Mouse (Mus musculus) gastrocnemius, adult 18-20 months (tissue): ENCODE measurements at regions not wholly inside any gene's neighbourhood (a gene's known extent, or its start where the extent isn't known, plus 50 kb on each side); places are given as distances from the start of the nearest gene placed in this dataset.

ENCODE experiments used
- DNase-seq: peaks from one replicate; pipeline ENCODE4 v3.0.0; 2021; ENCODE audit warnings: low spot score

DNA sequence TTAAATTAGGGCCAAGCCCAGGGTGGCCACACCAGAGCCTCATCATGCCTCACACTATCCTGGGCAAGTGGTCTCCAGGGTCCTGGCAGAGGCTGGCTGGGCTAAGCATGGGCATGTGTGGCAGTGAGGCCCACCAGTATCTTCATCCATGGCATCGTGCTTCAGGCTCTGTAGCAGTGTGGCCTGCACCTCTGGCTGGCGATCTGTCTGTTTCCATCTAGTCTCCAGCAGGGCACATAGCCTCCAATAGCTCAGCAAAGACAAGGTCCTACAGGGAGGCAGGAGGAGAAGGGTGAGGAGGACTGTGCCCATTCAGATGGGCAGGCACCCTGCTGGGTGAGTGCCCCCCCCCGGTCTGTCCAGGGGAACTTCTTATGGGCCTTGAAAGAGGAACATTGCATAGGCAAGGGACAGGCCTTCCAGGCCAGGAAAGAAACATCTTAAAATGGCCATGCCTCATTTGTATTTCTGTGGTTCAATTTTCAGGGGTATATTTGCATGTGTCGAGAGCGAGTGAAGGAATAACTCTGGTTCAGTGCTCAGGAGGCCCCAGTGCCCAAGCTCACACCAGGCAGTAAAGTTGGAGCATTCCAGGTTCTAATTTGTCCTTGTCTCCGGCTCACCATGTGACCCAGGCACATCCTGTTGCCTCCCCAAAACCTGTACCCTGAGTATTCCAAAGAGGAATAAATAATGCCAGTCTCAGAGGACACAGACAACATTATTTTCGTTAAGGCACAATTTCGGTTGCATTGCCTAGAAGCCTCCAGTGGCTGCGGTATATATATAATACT lies 60.4 kb upstream of the Ppara start:
- DNase-seq = no peak

DNA sequence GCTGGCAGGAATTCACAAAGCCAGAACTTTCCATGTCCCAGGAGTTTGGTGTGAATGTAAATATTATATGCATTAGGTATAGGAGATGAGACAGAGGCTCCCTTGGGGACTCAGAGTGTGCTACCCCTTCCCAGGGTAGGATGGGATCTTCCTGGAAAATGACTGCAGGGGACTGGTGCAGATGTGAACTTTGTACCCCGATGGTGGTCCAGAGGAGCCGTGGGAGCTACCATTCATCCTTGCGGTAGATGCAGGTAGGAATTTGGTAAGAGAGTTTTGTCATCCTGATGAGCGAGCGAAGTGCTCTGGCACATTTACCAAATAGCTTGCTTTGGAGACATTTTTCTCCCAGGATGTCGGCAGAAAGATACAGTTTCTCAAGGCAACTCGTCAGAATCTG lies 59.7 kb upstream of the Ppara start:
- no peak for DNase-seq

DNA sequence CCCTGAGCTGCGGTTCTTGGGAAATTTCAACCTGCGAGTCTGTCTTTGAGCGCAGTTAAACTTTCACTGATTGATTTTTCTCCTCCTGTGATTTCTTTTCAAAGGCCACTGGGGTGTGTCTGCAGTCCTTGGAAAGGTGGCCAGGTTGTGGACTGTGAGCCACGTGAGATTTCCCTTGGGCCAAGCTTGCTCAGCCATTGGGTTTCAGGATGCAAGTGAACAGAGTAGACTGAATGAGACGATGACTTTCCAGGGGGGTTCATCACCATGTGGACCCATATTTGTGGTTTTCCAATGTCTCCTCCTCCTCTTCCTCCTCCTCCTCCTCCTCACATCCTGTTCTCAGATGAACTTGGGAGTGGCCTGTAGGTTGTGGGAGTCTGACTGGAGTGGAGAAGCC lies 59.0 kb upstream of the Ppara start:
- DNase-seq = no peak

DNA sequence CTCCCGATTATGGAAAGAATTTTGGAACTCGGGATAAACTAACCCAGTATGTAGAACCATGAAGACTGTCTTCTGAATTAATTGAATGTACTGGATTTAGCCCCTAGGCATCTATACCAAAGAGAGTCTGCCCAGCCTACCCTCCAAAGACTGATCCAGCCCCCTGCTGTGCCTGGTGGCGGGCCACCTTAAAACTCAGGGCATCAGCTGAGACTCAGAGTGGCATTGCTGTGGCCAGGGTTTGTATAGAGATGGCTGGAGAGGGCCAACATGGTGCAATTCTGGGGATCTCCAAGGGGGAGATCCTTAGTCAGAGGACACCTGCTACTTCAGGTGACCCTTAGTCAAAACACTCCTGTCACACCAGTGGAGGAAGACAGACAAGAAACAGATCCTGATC lies 58.6 kb upstream of the Ppara start:
- no peak for DNase-seq

DNA sequence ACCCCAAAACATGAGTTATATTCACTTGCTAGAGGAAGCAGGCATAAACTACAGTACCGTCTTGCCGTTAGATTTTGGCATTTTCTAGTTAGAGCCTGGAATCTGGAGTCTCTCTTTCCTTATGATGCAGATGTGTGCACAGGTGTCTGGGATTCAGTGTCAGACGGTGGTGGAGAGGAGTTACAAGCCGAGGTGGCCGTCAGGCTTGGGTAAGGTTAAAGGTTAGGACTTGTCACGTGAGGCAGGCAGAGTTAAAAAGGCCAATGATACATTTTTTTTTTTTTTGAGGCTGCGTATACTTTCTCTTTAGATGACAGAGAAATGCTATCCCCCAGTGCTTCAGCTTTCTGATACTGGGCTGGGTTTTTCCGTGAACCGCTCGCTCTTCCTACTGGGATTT lies 57.9 kb upstream of the Ppara start:
- no peak for DNase-seq

DNA sequence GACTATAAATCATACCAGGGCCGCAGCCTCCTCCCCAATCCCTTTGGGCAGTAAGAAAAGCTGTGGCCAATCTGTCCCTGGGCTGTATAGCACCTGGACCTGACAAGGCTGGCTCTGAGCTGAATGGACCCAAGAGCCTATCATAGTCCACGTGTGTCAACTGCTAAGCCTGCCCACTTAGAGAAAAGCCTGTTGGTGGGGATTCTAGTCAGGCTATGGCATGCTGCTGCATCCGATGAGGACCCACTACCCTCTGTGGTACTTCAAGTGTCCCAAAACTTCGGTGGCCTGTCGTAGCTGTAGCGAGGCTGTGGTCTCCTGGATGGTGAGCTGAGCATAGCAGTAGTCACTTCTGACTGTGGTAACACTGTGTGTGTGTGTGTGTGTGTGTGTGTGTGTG lies 57.4 kb upstream of the Ppara start:
- no peak for DNase-seq

DNA sequence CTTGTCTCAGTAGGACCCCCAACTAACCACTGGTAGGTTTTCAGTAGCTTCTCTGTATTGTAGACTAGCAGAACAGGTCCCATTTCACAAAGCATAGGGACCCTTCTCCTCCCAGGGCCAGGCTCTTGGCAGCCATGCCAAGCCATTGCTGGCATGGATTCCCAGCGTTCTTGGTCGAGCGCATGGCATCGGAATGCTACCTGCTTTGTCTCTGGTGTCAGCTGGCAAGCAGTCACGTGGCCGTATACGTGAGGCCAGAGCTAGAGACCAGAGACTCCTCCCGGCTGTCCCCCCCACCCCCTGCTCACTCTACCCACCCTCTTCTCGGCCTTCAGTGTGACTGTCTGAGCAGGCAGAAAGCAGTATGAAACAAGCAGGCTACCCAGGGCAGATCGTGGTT lies 56.9 kb upstream of the Ppara start:
- DNase-seq = no peak

DNA sequence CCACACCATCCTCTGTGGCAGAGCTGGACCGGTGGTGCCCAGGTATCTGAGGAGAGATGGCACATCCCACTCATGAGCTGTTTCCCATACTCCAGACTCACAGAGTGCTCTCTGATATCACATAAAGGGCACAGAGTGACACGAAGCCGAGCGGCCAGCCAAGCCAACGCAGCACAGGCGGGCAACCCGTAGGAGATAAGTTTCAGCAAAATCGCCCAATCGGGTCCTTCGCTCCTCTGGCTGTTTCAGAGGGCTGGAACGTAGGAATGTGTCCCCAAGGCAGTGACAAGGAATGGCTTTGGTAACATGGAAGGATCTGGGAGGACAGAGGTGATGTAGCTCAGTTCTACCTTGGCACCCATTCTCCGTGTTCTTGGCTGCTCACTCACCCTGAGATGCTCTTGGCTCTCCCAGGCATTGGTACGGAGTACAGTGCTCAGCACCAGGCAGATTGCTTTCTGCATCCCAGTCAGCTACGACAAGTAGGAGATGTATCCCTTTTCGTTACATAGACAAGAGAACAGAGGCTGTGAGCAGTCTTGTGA lies 56.4 kb upstream of the Ppara start:
- no peak for DNase-seq

DNA sequence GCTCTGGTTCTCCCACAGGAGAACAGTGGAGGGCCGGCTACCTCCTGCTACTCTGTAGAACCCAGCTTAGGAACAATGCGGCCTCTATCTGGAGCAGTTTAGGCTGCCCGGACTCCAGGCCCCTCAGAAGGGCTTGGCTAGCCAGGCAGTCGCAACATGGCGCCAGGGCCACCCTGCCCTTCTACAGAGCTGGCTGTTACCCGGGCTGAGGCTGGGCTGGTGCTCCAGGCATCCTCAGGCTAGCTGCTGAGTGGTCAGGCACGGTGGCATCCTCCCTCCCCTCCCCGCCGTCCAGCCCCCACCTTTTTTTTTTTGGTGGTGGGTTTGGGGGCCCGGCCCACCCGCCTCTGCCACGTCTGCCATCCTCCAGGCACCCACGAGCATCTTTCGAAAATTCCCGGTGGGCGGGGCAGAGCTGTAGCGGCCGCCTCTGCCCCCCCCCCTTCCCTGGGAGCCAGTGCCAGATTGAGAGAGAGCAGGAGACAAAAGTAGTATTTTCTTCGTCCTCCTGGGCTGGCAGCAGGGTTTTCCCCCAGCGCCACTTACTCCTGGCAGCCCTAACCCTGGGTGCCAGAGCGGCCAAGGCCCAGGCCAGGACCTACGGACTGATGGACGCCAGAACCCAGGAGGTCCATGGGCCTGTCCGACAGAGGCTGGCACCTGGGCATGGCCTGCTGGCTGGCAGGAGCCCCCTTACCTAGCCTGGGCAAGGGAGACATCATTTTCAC lies 55.6 kb upstream of the Ppara start:
- no peak for DNase-seq

DNA sequence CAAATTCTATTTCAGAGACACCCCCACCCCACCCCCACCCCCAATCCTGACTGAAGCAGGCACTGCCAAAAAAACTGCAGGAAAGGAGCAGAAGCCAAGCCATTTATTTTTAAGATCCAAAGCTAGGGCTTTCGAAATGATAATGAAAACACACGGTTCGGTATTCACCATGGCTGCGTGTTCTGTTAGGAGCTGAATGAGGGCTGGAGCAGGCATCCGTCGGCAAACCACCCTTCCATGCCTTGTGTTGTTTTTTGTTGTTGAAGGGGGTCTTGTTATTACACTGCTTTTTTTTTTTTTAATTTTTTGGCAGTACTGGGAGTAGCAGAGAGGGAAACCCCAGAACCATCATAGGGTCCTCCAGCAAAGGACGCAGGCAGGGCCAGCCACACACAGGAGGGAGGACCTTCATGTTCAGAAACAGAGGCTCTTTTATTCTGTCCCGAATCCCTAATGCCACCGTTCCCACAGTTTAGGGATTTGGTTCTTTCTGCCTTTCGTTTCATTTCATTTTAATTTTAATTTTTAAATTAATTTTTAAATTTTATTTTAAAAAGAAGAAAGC lies 54.8 kb upstream of the Ppara start:
- DNase-seq = no peak

DNA sequence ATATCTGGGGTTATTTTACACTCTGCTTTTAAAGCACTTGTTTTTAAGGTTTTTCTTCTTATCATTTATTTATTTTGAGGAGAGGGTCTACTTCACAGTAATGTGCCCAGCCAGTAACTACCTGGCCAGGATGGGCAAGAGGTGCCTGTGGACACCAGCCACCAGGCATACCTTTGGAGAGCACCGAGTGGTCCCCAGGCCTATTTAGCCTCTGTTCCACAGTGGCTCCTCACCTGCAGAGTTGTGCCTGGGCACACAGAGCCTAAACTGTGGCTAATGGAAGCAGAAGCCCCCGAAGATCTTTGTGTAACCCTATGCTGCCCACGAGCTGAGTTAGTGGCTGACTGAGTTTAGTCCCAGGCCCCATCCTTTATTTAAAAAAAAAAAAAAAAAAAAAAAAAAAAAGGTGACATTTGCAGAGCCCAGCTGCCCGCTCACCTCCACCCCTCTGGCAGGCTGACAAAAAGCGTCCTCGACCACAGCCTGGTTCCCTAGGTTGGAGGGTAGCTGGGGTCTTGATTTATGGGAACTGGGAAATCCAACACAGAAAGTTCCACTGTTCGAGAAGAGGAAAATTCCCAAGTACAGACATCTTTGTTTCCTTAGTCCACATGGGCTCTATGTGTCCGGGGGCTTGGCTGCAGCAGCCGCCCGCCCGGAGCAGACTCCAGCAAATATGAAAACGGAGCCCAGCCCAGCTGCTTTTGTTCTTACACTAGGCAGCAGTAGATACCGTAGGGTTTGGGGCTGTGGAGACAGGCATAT lies 54.1 kb upstream of the Ppara start:
- DNase-seq = no peak

DNA sequence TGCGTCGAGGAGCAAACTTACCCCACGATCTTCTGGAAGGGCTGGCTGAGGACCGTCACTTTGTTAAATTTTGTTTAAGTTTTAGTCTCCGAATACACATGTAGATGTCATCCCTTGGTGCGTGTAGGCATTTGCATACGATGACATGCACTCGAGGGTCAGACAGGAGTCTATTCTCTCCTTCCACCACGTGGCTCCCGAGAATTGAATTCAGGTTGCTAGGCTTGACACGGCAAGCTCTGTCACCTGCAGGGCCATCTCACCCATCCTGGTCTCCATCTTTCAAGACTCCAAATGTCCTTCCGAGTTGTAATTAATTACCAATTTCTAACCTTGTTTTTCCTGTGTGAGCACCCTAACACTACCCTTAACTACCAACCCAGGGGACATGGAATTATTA lies 52.7 kb upstream of the Ppara start:
- no peak for DNase-seq

DNA sequence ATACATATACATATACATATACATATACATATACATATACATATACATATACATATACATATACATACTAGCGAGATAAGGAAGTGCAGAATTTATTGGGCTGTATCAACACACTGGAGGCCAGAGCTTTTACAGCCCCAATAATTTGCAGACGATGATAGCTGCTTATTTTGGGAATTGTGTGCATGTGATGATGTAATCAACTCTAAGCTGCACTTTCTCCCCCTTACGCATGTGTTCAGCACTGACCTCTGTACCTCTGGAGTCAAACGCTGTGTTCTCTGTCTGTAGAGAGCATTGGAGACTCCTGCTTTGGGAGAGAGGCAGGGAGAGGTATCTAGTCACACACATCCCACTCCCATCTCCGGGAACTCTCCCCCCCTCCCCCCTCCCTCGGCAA lies 52.0 kb upstream of the Ppara start:
- DNase-seq = no peak

DNA sequence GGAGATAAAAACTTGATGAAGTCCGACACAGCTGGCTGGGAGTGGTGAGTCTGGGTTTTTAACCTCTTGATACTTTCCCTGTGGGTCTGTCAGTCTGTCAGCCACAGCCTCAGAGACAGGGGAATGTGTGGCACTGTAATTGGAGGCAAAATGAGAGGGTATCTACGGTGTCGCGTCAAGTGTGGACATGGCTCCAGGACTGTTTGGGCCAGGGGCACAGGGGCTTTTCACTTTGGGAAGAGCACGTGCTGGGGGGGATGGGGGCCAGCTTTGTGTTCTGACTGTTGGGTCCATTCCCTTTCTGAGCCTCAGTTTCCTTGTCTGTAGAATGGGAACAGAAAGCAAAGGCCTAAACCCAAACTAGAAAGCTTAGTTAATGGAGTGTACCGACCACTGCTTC lies 51.5 kb upstream of the Ppara start:
- DNase-seq = no peak

DNA sequence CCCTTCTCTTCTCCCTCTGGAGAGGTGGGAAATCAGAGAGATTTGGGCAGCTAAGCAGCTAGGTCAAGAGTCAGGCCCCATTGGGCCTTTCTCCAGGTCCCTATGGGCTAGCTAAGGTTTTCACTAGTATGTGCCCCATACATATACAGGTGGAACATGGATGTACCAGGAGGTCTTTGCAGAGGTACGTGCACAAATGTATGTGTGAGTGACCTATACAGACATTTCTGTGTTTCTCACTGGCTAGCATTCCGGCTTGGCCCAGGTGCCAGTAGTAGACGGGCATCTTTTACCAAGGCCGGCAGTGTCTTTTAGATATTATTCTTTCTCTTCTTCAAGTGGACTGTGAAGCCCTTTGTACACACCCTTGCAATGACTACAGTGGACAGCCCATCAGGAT lies 51.1 kb upstream of the Ppara start:
- DNase-seq = no peak

DNA sequence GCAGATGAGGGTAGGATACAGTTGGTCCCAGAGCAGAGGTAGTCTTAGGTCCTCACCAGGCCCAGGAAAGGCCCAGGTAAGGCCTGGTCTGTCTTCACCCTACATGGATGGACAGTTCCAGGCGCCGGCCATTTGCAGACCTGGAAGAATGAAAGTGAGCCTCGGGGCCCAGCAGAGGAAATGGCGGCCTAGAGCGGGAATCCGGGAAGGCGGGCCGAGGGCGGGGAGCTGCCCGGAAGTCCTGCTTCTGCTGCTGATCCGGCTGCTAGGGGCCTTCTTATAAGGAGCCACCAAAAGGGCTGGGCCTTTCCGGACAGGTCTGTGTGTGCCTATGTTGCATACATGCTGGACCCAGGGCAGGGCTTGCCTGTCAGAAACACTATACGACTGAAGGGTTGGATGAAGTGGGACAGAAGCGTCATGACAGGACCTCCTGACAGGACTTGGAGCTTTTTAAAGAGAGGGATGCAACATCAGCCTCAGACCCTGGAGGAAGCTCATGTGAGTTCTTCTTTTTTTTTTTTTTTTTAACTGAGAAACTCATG lies 50.5 kb upstream of the Ppara start:
- no peak for DNase-seq

DNA sequence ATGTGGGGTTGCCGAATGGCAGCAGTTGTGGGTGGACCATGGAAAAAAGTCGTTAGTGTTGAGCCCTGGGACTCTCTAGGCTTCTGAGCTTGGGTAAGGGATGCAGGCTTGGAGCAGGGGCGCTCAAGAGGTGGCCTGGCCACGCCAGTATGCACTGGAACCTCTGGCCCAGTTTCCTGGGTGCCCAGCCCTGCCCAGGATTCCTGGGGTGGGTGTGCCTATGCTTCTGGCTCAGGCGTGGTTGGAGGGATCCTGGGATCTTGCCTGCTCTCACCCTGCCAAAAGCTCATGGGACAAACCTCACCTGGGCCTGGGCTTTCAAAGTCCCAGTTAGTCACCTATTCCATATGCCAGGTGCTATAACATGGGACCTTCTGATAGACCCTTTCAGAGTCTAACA lies 49.9 kb upstream of the Ppara start:
- DNase-seq = no peak
